Mouse (Mus musculus): Measurements from ENCODE around the gene Ubr7. TPM values are rescaled to one million over a fixed set of nuclear protein-coding genes. Genes with fewer than 3 reads are reported as not detected.

The Ubr7 gene
- polyA plus RNA-seq, 1 experiment from 2014 or later = 16.1 TPM

DNA sequence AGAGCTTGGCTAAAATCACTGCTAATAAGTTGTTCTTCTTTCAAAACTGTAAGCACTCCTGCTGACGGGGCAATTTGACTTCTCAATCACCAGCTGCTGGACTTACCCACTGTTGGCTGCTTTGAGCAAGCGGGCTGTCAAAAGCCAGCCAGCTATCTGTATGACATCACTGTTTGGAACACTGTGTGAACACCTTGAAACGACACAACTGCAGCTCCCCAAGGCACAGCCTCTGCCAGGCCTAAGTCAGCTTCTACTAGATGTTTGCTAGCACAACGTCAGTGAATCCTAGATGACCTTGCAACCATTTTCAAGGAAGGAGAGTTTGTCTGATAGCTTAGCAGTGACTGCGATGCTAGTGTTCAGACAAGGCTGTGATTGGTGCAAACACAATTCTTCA is 18.7 kb upstream of the Ubr7 start:
- Histone ChIP-seq H3K27ac (replicated peaks) (no peak overlapping the region), H3K9ac (ENCODE audit: low read length) (no peak overlapping the region), H3K27me3 (ENCODE audit: control insufficient read depth, insufficient read depth, low read length) (no peaks in the 10 kb centered on the region), H3K4me3 (ENCODE audit: low read depth, low read length) (no peak overlapping the region), H3K9me3 (ENCODE audit: control insufficient read depth, low read length) (no peaks in the 10 kb centered on the region), H3K4me2 (replicated peaks; ENCODE audit: low read depth) (no peak overlapping the region), H3K36me3 (ENCODE audit: control insufficient read depth, insufficient read depth, low read length) (no peaks in the 10 kb centered on the region), H3K4me1 (replicated peaks; ENCODE audit: control insufficient read depth, insufficient read depth) (0 out of 2 replicates have a peak, but pooled peaks cover 3% of the 10 kb centered on the region)
- no peak for TF ChIP-seq CTCF (IDR thresholded peaks at IDR 0.05; ENCODE audit: low read depth)
- no peak for TF ChIP-seq EP300 (optimal IDR thresholded peaks at IDR 0.05)
- DNase-seq (ENCODE audit: low spot score) = no peak
- 62% methylated on average over 5 of the region's 5 CpGs for WGBS
- no peak for ATAC-seq (ENCODE audit: low FRiP score, low TSS enrichment)

DNA sequence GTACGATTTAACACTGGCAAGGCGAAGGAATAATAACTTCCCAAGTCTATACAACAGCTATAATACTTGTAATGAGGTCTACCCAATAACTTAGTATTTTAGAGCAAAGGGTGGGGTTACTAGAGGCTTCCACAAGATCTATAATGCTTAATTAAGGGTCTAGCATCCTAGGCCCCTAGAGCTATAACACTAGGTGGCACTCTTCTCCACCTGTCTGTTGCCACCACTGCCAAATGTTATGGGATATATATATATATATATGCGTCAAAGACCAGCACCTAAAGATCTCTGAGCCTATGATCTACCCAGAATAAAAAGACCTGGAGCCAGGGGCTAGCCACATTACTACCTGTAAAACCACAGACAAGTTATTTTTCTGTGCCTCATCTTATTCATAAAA is 17.5 kb upstream of the Ubr7 start:
- ATAC-seq (ENCODE audit: low FRiP score, low TSS enrichment) = no peak
- Histone ChIP-seq H3K4me2 (replicated peaks; ENCODE audit: low read depth) (no peak overlapping the region), H3K27me3 (ENCODE audit: control insufficient read depth, insufficient read depth, low read length) (no peaks in the 10 kb centered on the region), H3K27ac (replicated peaks) (no peak overlapping the region), H3K36me3 (ENCODE audit: control insufficient read depth, insufficient read depth, low read length) (no peaks in the 10 kb centered on the region), H3K9me3 (ENCODE audit: control insufficient read depth, low read length) (no peaks in the 10 kb centered on the region), H3K9ac (ENCODE audit: low read length) (no peak overlapping the region), H3K4me3 (ENCODE audit: low read depth, low read length) (no peak overlapping the region), H3K4me1 (replicated peaks; ENCODE audit: control insufficient read depth, insufficient read depth) (0 out of 2 replicates have a peak, but pooled peaks cover 3% of the 10 kb centered on the region)
- TF ChIP-seq CTCF (IDR thresholded peaks at IDR 0.05; ENCODE audit: low read depth) (peak; percentile 74), EP300 (optimal IDR thresholded peaks at IDR 0.05) (no peak)
- 54% methylated on average over 3 of the region's 3 CpGs for whole genome bisulfite sequencing
- DNase-seq (ENCODE audit: low spot score) = no peak

DNA sequence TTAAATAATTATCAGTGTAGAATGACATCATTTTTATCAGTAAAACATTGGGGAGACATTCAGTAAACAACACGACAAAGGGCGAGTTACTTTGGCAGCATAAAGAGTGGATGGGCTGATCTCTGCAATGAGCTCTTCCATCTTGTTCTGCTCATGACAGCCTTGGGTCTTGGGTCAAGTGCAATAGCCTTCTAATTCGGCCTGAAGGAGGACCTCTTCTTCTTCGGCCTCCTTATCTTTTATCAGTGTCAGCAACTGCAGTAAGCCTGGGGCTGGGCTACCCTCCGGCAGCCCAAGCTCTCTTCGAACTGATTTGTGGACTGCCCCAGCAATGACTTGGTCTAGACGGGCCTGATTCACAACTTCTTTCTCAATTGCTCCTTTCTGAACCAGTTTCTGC is 15.7 kb upstream of the Ubr7 start:
- no peak overlapping the region for H3K9ac ChIP-seq (ENCODE audit: low read length)
- TF ChIP-seq EP300 (optimal IDR thresholded peaks at IDR 0.05) = no peak
- no peak for TF ChIP-seq CTCF (IDR thresholded peaks at IDR 0.05; ENCODE audit: low read depth)
- H3K27ac ChIP-seq (replicated peaks) = no peak overlapping the region
- WGBS = 73% methylated on average over 7 of the region's 7 CpGs
- 0 out of 2 replicates have a peak, but pooled peaks cover 3% of the 10 kb centered on the region for H3K4me1 ChIP-seq (replicated peaks; ENCODE audit: control insufficient read depth, insufficient read depth)
- DNase-seq (ENCODE audit: low spot score) = no peak
- no peak overlapping the region for H3K4me2 ChIP-seq (replicated peaks; ENCODE audit: low read depth)
- H3K9me3 ChIP-seq (ENCODE audit: control insufficient read depth, low read length) = no peaks in the 10 kb centered on the region
- H3K4me3 ChIP-seq (ENCODE audit: low read depth, low read length) = no peak overlapping the region
- no peak for ATAC-seq (ENCODE audit: low FRiP score, low TSS enrichment)
- H3K36me3 ChIP-seq (ENCODE audit: control insufficient read depth, insufficient read depth, low read length) = no peaks in the 10 kb centered on the region
- no peaks in the 10 kb centered on the region for H3K27me3 ChIP-seq (ENCODE audit: control insufficient read depth, insufficient read depth, low read length)

DNA sequence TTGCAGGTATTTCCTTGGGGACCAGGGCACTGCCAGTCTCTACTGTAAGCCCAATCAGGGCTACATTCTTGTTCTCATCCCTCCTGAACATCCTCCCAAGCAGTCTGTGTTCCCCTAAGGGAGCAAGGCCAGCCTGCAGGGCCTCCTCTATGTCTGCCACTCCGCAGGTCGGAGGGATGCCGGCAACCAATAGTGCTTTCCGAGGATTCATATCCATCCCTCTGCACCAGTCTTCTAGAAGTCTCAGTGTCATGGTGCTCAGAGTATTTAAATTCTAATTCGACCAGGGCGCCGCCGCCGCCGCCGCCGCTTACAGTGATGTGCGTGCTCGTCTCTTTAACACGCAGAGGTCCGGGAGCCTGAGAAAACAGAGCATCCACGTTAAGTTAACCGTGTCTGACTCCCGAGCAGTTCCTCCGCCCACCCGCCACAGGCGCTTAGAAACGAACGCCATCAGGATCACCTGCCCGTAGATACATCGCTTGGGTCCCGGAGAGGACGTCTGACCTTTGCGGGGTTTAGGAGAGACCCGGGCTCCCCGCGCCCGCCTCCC is 14.7 kb upstream of the Ubr7 start:
- H3K36me3 ChIP-seq (ENCODE audit: control insufficient read depth, insufficient read depth, low read length) = no peaks in the 10 kb centered on the region
- TF ChIP-seq CTCF (IDR thresholded peaks at IDR 0.05; ENCODE audit: low read depth) (no peak), EP300 (optimal IDR thresholded peaks at IDR 0.05) (no peak)
- peak overlapping the region; percentile 85 for H3K4me2 ChIP-seq (replicated peaks; ENCODE audit: low read depth)

DNA sequence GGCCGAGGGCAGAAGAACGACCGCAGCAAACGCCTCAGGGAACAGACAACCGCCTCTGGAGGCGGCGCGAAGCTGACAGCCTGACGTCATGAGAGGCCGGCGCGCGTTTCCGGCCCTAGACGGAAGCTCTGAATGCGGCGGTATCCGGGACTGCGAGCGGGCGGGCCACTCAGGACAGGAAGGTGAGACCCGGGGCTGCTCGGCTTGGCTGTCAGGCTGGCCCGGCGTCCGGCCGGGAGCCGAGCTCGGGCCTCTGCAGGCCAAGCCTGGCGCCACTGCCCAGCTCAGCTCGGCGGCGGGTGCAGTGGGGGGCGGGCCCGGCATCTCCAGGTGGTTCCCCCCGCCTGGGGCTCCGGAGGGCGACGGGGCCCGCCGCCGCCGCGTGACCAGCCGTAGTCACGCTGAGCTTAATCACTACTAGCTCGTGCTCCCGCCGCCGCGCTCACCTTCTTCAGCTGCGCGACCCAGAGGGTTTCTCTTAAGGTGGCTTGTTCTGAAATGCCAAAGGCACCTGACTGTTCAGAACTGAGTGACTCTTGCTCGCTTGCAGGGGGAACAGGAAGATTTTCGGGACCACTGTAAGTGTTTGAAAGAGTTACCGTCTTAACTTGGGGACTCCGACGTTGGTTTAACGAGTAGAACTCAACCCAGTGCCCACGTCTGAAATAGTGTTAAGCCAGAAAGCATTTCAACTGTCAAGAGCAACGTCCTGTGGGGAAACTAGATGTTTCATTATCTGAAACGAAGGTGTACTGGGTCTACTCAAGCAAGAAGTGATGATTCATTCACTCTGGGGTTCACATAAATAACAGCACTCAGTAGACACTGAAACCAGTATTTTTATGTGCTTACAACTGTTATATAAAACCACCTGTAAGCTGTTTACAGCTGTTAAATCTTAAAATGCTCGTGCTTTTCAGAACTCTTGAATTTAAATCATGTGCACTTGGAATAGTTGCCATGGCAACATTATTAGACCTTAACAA is 13.9 kb upstream of the Ubr7 start, which contains the start of the genes Moap1 and Tmem251:
TSS of gene Moap1 (minus strand) at position 73 of the 986 bp plus-strand sequence.
TSS of gene Tmem251 (plus strand) at position 174 of the 986 bp plus-strand sequence.
- Histone ChIP-seq H3K27me3 (ENCODE audit: control insufficient read depth, insufficient read depth, low read length) (no peaks in the 10 kb centered on the region), H3K4me1 (replicated peaks; ENCODE audit: control insufficient read depth, insufficient read depth) (0 out of 2 replicates have a peak, but pooled peaks cover 3% of the 10 kb centered on the region), H3K4me2 (replicated peaks; ENCODE audit: low read depth) (peak within 1 kb of the TSS; percentile 85), H3K27ac (replicated peaks) (peak within 1 kb of the TSS; percentile 97), H3K9me3 (ENCODE audit: control insufficient read depth, low read length) (no peaks in the 10 kb centered on the region), H3K36me3 (ENCODE audit: control insufficient read depth, insufficient read depth, low read length) (no peaks in the 10 kb centered on the region; the same call in 1 of the 2 replicates), H3K9ac (ENCODE audit: low read length) (peak within 1 kb of the TSS; percentile 84), H3K4me3 (ENCODE audit: low read depth, low read length) (peak within 1 kb of the TSS; percentile 84)
- under 1% methylated on average over 51 of the region's 63 CpGs for WGBS
- DNase-seq (ENCODE audit: low spot score) = peak; percentile 94
- peak; percentile 97 for ATAC-seq (ENCODE audit: low FRiP score, low TSS enrichment)
- no peak for TF ChIP-seq EP300 (optimal IDR thresholded peaks at IDR 0.05)
- TF ChIP-seq CTCF (IDR thresholded peaks at IDR 0.05; ENCODE audit: low read depth) = peak; percentile 19; the same call in 1 of the 2 replicates

More for the DNA sequence above, 14.7 kb upstream of the Ubr7 start:
- H3K9ac ChIP-seq (ENCODE audit: low read length) = peak overlapping the region; percentile 84
- H3K27me3 ChIP-seq (ENCODE audit: control insufficient read depth, insufficient read depth, low read length) = no peaks in the 10 kb centered on the region
- 0 out of 2 replicates have a peak, but pooled peaks cover 3% of the 10 kb centered on the region for H3K4me1 ChIP-seq (replicated peaks; ENCODE audit: control insufficient read depth, insufficient read depth)
- no peak for DNase-seq (ENCODE audit: low spot score)
- H3K4me3 ChIP-seq (ENCODE audit: low read depth, low read length) = peak overlapping the region; percentile 84
- ATAC-seq (ENCODE audit: low FRiP score, low TSS enrichment) = peak; percentile 43
- H3K27ac ChIP-seq (replicated peaks) = peak overlapping the region; percentile 97
- no peaks in the 10 kb centered on the region for H3K9me3 ChIP-seq (ENCODE audit: control insufficient read depth, low read length)
- under 1% methylated on average over 33 of the region's 33 CpGs for WGBS

Measured in stomach, postnatal 0 days (tissue).